Mouse (Mus musculus) brain, embryonic 14.5 days (tissue): ENCODE measurements around the gene Zfp566. TPM values are rescaled to one million over a fixed set of nuclear protein-coding genes. Genes with fewer than 3 reads are reported as not detected.
A peak's percentile ranks its signal among the peaks of the same experiment; 100 is the strongest.

ENCODE experiments used
- DNase-seq: peaks from one replicate; pipeline ENCODE4 v3.0.0-alpha.2; 2011; ENCODE audit warnings: low read depth
- CTCF ChIP-seq: fragments of 200-500 bp; IDR thresholded peaks from 2 replicates; pipeline ENCODE4 v1.5.1; 2012; ENCODE audit warnings: inconsistent platforms, mild to moderate bottlenecking, moderate library complexity, borderline replicate concordance; ENCODE audit not compliant: insufficient read depth, insufficient read length; ENCODE audit errors: extremely low read depth
- POLR2A ChIP-seq: fragments of 200-500 bp; IDR thresholded peaks from 2 replicates; pipeline ENCODE4 v1.6.1; 2012; ENCODE audit warnings: mild to moderate bottlenecking, inconsistent platforms, borderline replicate concordance; ENCODE audit not compliant: poor library complexity, insufficient read depth, insufficient read length, severe bottlenecking; ENCODE audit errors: extremely low read depth
- polyA plus RNA-seq: library from polyadenylated mRNA; depleted of rRNA; stranded (reverse); fragments of >200 nt; gene quantifications from 2 replicates; pipeline ENCODE4 v1.2.3, GENCODE M21; 2012

The Zfp566 gene
- polyA plus RNA-seq, 1 experiment: 10.5 TPM

DNA sequence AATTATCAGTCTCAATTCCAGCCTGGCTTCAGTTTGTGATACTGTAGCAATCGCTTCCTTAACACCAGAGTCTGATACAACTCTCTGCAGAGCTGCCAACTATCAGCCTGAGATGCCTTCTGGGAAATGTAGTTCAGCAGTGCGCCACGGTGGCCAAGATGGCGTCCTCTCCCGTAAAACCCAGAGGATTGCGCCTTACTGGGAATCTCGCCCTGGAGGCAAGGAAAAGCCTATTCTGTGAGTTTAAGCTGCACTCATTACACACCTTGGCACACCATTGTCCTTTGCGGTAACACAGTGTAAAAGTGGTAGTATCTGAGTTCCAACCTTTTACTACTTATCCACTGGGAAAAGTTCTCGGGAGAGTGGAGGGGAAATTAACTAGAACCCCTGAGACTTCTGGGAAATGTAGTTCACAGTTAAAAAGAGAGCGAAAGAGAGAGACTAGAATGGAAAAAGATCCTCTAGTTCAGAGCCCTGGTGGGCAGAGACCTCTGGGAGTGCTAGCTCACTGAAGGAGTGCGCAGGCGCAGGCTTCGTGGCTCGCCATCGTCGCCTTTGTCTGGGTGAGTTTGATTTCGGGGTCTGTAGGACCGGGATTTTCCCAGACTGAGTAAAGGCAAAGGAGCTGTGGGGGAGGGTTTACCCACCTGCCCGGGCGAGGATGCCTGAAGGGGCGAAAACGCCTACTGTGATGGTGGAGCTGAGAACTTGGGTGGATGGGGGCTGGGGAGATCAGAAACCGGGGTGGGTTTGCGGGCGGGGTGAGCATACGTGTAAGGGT, 4.5 kb upstream of the Zfp566 start, which contains the start of gene Zfp260:
Zfp260 (plus strand) TSS at position 132 of the 784 bp plus-strand sequence.
- TF ChIP-seq POLR2A (peak; percentile 77; the same call in 1 of the 2 replicates), CTCF (peak; percentile 24; the same call in 1 of the 2 replicates)
- peak; percentile 98 for DNase-seq

DNA sequence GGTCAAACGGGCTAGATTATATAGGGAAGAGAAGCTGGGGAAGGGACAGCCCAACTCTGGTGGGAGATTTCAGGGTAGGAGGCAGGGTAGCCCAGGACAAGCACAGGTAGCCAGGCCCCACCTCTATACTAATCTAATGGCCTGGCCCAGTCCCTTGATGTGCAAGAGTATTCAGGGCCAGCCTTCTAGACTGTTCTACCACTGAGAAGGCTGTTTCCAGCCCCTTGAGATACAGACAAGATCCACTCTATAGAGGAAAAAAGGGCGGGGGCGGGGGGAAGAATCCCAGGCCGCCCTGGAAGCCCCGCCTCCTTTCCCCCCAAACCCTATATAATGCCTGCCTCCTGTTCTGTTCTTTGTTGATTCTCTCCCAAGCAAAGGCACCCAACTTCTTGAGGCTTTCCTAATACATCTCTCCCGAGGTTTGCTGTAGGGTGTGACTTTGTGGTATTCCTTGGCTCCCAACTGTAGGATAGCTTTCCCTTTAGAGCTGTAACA, 3.6 kb upstream of the Zfp566 start:
- DNase-seq: no peak
- TF ChIP-seq CTCF: no peak
- TF ChIP-seq POLR2A: no peak

DNA sequence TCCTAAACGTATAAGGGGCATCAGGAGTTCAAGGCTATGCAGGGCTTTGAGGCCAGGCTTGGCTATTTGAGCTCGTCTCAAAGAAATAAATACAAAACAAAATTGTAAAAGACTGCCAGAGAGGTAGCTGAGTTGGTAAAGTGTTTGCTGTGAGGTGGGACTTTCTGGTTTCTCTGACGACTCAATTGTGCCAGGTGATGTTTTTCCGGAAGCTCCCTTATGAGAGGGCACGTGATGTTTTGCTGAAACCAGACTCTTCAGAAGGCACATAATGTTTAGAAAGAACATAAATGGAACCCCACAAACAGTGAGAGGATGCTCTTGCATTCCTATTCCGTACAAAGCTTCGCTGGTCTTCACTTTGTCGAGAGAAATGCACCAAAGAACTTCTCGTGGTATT, 2.3 kb upstream of the Zfp566 start:
- no peak for DNase-seq
- TF ChIP-seq CTCF (no peak), POLR2A (no peak)

DNA sequence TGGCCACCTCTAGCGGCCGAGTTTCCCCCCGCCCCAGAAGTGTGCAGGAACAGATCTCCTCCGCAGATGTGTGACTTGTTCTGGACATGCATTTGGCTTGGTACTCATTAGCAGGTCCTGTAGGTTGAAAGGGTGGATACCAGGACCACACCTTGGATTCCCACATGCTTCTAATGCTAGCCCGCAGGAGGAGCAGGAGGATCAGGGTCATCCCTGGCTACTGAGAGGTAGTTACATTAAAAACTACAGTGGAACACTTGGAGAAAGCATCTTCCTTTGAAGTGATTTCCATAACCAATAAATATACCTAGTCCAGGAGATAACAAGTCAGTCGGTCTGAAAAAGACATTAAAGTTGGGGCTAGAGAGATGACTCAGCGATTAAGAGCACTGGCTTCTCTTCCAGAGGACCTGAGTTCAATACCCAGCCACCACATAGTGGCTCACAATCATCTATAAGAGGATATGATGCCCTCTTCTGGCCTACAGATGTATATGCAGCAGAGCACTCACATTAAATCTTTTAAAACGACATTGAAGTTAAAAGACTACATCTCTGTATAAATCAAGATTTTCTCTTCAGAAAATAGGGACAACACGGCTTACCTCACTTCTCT, 751 bp upstream of the Zfp566 start:
- TF ChIP-seq POLR2A (no peak), CTCF (peak; percentile 12; the same call in 1 of the 2 replicates)
- peak; percentile 69 for DNase-seq

DNA sequence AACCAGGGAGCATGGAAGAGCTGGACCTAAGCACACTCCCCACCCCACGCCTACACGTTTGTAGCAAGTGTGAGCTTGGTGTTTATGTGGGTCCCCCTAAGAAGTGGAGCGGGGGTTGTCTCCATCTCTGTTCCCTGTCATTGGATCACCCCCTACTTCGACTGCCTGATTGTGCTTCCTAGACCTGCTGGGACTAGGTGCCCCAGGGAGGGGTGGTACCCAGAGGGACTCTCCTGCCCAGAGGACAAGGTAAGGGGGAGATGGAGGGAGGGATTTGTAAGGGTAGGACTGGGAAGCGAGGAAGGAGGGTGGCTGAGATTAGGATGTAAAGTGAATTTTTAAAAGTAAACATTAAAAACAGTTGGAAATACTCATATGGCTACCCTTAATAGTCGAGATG, 922 bp downstream of the Zfp566 start:
- peak; percentile 11 for DNase-seq
- no peak for TF ChIP-seq POLR2A
- no peak for TF ChIP-seq CTCF

DNA sequence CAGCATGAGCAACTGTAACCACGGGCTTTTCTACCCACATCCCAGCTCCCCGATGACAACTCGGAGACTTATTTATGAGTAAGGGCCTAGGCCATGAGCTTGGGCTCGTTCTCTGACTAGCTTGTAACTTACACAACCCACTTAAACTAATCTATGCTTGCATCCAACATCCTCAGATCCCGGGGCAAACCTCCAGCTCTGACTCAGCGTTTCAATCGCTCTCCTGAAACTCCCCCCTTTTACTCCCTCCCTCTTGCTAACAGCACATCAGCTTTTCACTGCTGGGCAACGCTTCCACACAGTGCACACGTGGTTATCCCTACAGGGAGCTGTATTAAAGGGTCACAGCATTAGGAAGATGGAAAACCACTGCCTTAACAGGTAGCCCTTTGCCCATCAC, 3.8 kb downstream of the Zfp566 start:
- no peak for DNase-seq
- TF ChIP-seq POLR2A: no peak
- TF ChIP-seq CTCF: no peak

DNA sequence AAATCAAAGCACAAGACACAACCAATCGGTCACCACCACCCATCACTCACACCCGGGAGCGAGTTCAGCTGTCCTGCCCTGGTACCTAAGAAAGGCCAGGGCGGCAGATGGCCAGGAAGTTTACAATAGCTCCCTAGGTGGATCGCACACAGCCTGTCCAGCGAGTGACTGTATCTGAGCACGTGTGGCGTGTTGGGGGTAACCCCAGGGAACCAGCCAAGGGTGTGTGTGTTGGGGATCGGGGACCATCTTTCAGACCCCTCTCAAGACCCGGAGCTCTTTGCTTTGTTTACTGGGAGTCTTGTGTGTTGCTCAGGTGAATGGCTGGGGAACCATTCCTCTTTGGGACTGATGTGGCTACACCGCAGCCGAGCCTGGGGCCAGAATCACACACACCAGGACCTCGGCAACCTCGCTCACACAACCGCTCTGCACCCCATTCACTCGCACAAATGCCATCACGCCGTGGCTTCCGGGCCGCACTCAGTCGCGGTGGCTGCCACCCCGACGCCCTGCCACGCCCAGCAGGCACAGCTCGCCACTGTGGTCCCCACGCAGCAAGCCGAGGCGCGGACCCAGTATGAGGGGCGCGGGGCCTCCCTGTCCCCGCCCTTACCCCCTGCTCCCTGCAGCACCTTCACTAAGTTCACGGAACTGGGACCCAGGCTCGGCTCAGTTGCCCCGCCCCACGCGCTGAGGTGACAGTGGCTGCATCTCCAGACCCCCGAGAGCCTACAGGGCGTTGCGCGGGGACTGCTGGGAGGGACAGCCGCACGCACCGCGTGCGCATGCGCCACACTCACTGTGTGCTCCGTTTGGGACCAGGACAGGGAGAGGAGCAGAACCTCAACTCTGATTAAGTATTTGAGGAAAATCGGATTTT, 17.9 kb downstream of the Zfp566 start, which contains the start of gene Zfp82:
Zfp82 (minus strand) TSS at position 755 of the 883 bp plus-strand sequence.
- DNase-seq: peak; percentile 94
- TF ChIP-seq POLR2A (0 out of 2 replicates have a peak, but pooled peaks have one; percentile 32), CTCF (no peak)

DNA sequence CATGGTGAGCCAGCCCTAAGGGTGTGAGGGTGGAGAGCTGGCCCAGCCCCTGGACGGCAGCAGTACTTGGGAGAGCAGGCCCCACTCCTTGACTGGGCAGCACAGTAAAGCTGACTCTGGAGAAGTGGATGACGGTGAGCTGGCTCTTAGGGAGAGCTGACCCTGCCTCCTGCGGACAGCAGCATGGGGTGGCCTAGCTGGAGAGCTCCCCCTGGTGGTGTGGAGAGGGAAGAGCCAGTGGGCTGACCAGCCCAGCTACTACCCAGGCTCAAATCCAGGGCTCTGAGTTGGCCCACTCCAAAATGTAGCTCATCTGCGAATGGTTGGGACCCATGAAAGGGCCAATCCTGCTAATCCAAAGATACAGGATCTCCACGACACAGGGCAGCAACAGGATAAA, 25.7 kb downstream of the Zfp566 start:
- no peak for DNase-seq
- TF ChIP-seq POLR2A (no peak), CTCF (peak; percentile 26; the same call in 1 of the 2 replicates)

DNA sequence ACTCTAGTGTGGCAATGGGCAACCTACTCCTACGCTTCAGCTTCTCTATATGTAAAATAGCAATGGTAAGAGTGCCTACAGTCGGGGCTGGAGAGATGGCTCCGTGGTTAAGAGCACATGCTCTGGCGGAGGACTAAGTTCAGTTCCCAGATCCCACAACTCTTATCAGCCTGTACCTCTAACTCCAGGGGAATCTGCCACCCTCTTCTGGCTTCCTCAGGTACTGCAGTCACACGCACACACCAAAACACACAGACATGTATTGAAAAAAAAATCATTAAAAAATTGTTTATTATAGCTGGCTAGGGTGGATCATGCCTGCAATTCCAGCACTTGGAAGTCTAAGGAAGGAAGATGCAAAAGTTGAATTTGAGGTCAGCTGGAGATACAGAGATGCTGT, 27.8 kb downstream of the Zfp566 start:
- TF ChIP-seq CTCF: peak; percentile 42; the same call in 1 of the 2 replicates
- no peak for TF ChIP-seq POLR2A
- DNase-seq: peak; percentile 18

DNA sequence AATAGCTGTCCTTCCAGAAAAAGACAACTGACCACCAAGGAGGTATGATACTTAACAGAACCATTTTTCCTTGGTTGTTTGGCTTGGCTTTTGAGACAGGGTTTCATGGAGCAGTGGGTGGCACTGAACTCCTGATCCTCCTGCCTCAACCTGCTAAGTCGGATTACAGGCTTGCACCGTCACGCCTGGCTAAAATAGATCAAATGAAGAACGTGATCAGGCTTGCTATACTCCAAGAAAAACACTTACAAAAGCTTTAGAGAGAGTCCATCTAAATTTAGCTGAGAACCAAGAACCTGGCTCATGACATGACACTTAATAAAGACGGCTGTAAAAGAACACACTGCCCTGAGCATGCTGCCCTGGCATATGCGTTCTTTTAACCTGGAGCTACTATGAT, 30.0 kb downstream of the Zfp566 start:
- no peak for DNase-seq
- no peak for TF ChIP-seq CTCF
- TF ChIP-seq POLR2A: no peak
